Mouse (Mus musculus): Measurements from ENCODE around the gene Dohh.

- TF ChIP-seq CTCF (IDR thresholded peaks at IDR 0.05; ENCODE audit: insufficient read depth, low read length) (no peak), POLR2A (IDR thresholded peaks at IDR 0.05; ENCODE audit: borderline replicate concordance, extremely low read depth, low read depth, low read length) (no peak)
Observed at GRCm38 (mm10) chr10:81406504-81407440, 22.5 kb downstream of the Dohh start.

All from lung, adult 2 months (tissue).